Mouse (Mus musculus): ENCODE measurements around the gene Obsl1. TPM values are rescaled to one million over a fixed set of nuclear protein-coding genes. Genes with fewer than 3 reads are reported as not detected.

Gene Obsl1
- polyA plus RNA-seq, 1 experiment from 2014 or later, result 44.2 TPM

DNA sequence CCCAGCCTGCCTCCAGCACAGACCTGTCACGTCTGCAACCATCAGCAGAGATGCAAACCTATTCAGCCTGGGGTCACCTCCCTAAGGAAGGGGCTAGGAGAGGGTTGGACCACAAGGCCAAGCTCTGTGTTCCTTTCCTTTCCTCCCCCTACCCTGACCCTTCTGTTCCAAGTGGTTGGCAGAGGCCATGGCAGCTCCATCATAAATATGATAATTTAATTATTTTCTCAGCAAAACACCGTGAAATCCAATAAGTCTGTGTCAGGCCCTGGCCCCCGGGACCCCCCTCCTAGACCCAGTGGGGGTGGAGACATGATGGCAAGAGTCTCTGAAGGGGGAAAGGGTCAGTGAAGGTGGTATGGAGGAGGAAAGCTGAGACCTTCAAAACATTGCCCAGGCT lies 62.0 kb downstream of the Obsl1 start:
- WGBS, result 19% methylated on average over 3 of the region's 3 CpGs
- peak; percentile 54 for DNase-seq (ENCODE audit: low spot score)
- H3K36me3 ChIP-seq, result peaks cover 14% of the 10 kb centered on the region
- peaks cover 58% of the 10 kb centered on the region for H3K27me3 ChIP-seq (ENCODE audit: insufficient read depth, poor library complexity, severe bottlenecking)
- H3K9me3 ChIP-seq, result no peaks in the 10 kb centered on the region
- H3K4me3 ChIP-seq, result peak overlapping the region; percentile 25; the same call in 1 of the 2 replicates
- peak overlapping the region; percentile 84 for H3K27ac ChIP-seq
- H3K4me1 ChIP-seq (replicated peaks), result peaks cover 85% of the 10 kb centered on the region

DNA sequence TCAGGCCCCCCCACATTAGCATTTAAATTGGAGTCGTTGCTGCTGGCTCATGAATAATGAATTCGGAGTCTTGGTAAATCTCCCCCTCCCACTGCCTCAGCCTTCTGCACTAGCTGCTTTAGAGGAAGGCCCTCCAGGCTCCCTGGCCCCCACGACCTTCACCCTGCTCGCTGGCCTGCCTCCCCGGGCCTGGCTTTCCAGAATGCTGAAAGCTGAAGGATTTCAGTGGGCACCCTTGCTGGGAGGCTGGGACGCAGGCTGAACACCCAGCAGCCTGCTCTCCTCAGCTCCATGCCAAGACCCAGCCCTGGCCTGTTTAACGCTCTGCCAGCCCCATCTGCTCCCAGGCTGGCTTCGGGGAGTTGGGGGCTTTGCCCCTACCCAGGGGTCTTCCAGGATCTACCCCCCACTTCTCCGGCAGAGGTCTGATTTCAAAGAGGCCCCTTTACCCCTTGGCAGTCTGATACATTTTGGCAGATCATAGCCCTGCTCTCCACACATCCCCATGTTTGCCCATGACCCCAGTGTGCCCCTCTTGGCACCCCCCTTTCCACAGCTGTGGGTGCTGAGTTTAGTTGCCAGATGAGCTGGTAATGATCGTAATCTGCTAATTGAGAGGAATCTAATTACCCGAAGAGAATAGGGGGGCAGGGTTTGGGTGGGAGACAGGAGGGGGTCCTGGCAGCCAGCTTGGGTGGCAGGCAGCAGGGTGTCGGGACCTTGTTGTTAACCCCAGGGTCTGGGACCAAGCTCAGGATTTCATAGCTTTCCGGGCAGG lies 62.8 kb downstream of the Obsl1 start:
- Histone ChIP-seq H3K36me3 (peaks cover 14% of the 10 kb centered on the region), H3K9me3 (no peaks in the 10 kb centered on the region), H3K27ac (peak overlapping the region; percentile 83), H3K4me3 (peak overlapping the region; percentile 25), H3K27me3 (ENCODE audit: insufficient read depth, poor library complexity, severe bottlenecking) (peaks cover 51% of the 10 kb centered on the region), H3K4me1 (replicated peaks) (peaks cover 83% of the 10 kb centered on the region)
- DNase-seq (ENCODE audit: low spot score), result peak; percentile 45
- 25% methylated on average over 13 of the region's 13 CpGs for WGBS

DNA sequence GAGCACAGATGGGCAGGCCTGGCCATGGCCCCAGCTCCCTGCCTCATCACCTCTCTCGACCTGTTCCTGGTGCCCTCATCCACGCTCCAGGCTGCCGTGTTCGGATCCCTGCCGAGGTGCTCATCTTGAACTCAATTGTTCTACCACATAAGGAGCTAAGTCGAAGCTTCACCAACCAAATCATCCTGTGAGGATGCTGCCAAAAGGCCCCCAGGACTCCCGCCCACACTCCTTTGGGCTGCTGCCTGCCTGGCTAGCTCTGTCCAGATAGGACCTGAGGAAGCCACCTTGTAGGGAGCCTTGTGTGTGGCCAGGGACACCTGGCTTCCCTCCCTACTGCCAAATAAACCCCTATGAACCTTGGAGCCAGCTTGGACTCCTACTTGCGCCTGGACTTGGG lies 63.4 kb downstream of the Obsl1 start:
- peaks cover 77% of the 10 kb centered on the region for H3K4me1 ChIP-seq (replicated peaks)

DNA sequence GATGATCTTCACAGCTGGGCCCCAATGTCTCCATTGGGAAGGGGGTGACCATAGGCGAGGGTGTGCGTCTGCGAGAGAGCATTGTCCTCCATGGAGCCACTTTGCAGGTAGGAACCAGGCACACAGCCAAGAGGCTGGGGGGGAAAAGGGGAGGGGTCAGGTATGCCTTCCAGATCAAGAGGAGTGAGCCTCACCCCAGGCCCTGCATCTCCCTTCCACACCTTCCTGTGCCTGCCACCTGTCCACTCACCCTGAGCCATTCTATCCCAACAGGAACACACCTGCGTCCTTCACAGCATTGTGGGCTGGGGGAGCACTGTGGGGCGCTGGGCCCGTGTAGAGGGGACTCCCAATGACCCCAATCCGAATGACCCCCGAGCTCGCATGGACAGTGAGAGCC lies 64.1 kb downstream of the Obsl1 start:
- no peak overlapping the region for H3K4me3 ChIP-seq
- peak overlapping the region; percentile 83; the same call in 1 of the 2 replicates for H3K27ac ChIP-seq
- WGBS, result 83% methylated on average over 9 of the region's 9 CpGs
- H3K4me1 ChIP-seq (replicated peaks), result peaks cover 71% of the 10 kb centered on the region
- H3K36me3 ChIP-seq, result peaks cover 14% of the 10 kb centered on the region
- H3K9me3 ChIP-seq, result no peaks in the 10 kb centered on the region
- no peak for DNase-seq (ENCODE audit: low spot score)
- peaks cover 38% of the 10 kb centered on the region for H3K27me3 ChIP-seq (ENCODE audit: insufficient read depth, poor library complexity, severe bottlenecking)

More for the DNA sequence above, 63.4 kb downstream of the Obsl1 start:
- WGBS, result 33% methylated on average over 8 of the region's 8 CpGs
- no peak overlapping the region for H3K4me3 ChIP-seq
- H3K9me3 ChIP-seq, result no peaks in the 10 kb centered on the region
- H3K36me3 ChIP-seq, result peaks cover 14% of the 10 kb centered on the region
- DNase-seq (ENCODE audit: low spot score), result no peak
- H3K27me3 ChIP-seq (ENCODE audit: insufficient read depth, poor library complexity, severe bottlenecking), result peaks cover 44% of the 10 kb centered on the region
- peak overlapping the region; percentile 83 for H3K27ac ChIP-seq

DNA sequence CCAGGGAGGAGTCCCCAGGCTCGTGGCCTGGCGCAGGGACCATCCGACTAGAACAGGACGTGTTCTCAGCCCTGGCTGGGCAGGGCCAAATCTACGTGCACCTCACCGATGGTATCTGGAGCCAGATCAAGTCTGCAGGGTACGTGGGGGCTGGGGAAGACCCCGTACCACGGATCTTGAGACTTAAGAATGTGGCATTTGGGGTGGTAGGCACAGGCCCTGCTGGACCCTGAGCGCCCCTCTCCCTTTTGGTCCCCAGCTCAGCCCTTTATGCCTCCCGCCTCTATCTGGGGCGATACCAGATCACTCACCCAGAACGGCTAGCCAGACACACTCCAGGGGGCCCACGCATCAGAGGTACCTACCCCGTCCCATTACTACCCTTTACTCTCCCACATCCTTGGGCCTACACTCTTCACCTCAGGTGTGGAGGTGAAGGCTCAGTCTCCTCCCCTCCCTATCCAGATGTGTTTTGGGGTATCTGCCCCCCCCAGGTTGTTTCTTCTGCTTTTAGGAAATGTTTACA lies 64.7 kb downstream of the Obsl1 start:
- Histone ChIP-seq H3K4me3 (no peak overlapping the region), H3K27ac (peak overlapping the region; percentile 45; the same call in 1 of the 2 replicates), H3K9me3 (no peaks in the 10 kb centered on the region), H3K4me1 (replicated peaks) (peaks cover 71% of the 10 kb centered on the region), H3K27me3 (ENCODE audit: insufficient read depth, poor library complexity, severe bottlenecking) (peaks cover 32% of the 10 kb centered on the region), H3K36me3 (peaks cover 14% of the 10 kb centered on the region)
- DNase-seq (ENCODE audit: low spot score), result no peak
- 83% methylated on average over 15 of the region's 15 CpGs for WGBS

DNA sequence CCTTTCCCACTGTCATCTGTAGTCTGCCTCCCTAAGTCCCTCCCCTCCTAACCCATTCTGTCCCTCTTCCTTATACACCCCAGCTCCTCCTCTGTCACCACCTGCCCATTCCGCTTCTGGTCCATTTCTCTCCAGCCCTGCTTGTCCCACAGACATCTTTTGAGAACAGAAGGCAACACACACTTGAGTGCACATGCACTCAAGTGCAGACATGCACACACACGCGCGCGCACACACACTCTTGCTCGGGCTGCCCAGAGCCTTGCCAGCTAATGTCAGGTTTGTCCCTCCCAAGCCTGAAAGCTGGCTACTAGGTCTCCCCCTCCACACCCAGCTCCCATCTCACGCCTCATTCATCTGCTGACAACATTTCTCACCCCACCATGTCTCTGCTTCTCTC lies 65.6 kb downstream of the Obsl1 start:
- H3K27ac ChIP-seq, result peak overlapping the region; percentile 45; the same call in 1 of the 2 replicates
- no peak overlapping the region for H3K4me3 ChIP-seq
- peaks cover 14% of the 10 kb centered on the region for H3K36me3 ChIP-seq
- 90% methylated on average over 7 of the region's 7 CpGs for WGBS
- H3K9me3 ChIP-seq, result no peaks in the 10 kb centered on the region
- H3K4me1 ChIP-seq (replicated peaks), result peaks cover 70% of the 10 kb centered on the region
- H3K27me3 ChIP-seq (ENCODE audit: insufficient read depth, poor library complexity, severe bottlenecking), result peaks cover 23% of the 10 kb centered on the region; the same call in 1 of the 2 replicates
- no peak for DNase-seq (ENCODE audit: low spot score)

DNA sequence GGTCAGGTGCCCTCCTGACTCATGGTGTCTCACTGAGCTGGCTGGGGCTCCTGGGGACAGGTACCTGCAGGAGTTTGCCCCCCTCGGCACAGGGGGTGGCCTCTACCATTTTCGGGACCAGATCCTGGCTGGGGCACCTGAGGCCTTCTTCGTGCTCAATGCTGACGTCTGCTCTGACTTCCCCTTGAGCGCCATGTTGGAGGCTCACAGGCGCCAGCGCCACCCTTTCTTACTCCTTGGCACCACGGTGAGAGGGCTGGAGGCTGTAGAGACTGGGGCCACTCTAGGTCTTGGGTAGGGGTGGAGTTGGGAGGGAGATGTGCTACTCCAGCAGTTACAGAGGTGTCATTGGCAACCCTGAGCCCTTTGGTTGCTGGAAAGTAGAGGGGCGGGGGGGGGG lies 67.5 kb downstream of the Obsl1 start:
- peaks cover 56% of the 10 kb centered on the region for H3K4me1 ChIP-seq (replicated peaks)
- H3K36me3 ChIP-seq, result peaks cover 14% of the 10 kb centered on the region
- 80% methylated on average over 8 of the region's 9 CpGs for WGBS
- no peak for DNase-seq (ENCODE audit: low spot score)
- peaks cover 9% of the 10 kb centered on the region; the same call in 1 of the 2 replicates for H3K27me3 ChIP-seq (ENCODE audit: insufficient read depth, poor library complexity, severe bottlenecking)
- H3K9me3 ChIP-seq, result no peaks in the 10 kb centered on the region
- H3K4me3 ChIP-seq, result no peak overlapping the region
- H3K27ac ChIP-seq, result no peak overlapping the region

DNA sequence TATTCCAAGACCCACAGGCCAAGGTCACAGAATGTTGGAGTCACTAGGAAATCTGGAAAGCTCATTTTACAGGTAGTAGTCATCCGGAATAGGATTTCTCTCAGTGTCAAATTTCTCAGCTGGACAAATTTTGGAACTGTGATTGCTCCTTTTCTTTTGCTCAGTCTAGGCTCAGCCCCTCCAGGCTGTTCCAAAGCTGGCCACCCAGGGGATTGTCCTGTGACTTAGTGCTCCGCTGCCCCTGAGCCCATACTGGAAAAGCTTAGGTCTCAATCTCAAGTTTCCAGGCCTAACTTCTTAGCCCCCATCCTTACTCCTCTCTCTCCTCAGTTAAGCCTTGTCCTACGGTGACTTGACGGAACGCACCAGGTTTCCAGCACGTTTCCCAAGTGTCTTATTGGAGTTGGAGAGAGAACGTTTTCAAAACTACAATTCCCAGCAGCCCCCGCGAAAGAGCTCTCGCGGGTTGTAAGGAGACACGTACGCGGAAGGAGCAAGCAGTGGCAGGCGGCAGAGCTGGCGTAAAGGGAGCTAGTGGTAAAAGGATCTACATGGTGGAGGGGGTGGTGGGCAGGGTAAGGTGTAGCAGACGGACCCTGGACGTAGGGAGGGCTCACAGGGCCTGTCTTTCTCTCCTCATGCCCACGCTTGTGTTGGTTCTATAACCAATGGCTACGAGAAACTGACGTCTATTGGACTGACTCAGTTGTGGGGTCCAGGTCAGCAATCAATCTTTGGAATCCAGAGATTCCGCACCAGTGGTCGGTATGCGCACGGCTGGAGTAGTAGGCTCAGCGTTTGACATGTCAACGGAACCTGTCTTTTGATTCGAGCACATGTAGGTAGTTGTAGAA lies 70.5 kb downstream of the Obsl1 start, which contains the start of gene Gmppa:
Gene Gmppa (plus strand): TSS at position 456 of the 854 bp plus-strand sequence.
- Histone ChIP-seq H3K27me3 (ENCODE audit: insufficient read depth, poor library complexity, severe bottlenecking) (peaks cover 8% of the 10 kb centered on the region), H3K9me3 (no peaks in the 10 kb centered on the region), H3K27ac (peak within 1 kb of the TSS; percentile 87), H3K4me1 (replicated peaks) (peaks cover 35% of the 10 kb centered on the region), H3K4me3 (peak within 1 kb of the TSS; percentile 69), H3K36me3 (peaks cover 5% of the 10 kb centered on the region)
- peak; percentile 81 for DNase-seq (ENCODE audit: low spot score)
- 6% methylated on average over 28 of the region's 28 CpGs for WGBS

Other genes with a start within 250 kb of the Obsl1 start
- 3.9 and 7.9 TPM in 2 replicates for gene Ptprn, start 241.9 kb downstream of the Obsl1 start, polyA plus RNA-seq (2016; fragmentation: Nextera tagmentation; extraction: Ambion mirVana)
- gene Resp18, start 228.0 kb downstream of the Obsl1 start, polyA plus RNA-seq (2016; fragmentation: Nextera tagmentation; extraction: Ambion mirVana), result 7.5 and 22.3 TPM in 2 replicates
- gene Dnpep, start 188.5 kb downstream of the Obsl1 start, polyA plus RNA-seq (2016; fragmentation: Nextera tagmentation; extraction: Ambion mirVana), result 154 and 199 TPM in 2 replicates
- gene Des, start 146.1 kb downstream of the Obsl1 start, polyA plus RNA-seq (2016; fragmentation: Nextera tagmentation; extraction: Ambion mirVana), result 3.8 and 4.5 TPM in 2 replicates
- 19.0 and 20.2 TPM in 2 replicates for gene Speg, start 131.2 kb downstream of the Obsl1 start, polyA plus RNA-seq (2016; fragmentation: Nextera tagmentation; extraction: Ambion mirVana)
- 62.3 and 91.2 TPM in 2 replicates for gene Gmppa, start 70.5 kb downstream of the Obsl1 start, polyA plus RNA-seq (2016; fragmentation: Nextera tagmentation; extraction: Ambion mirVana)
- gene Asic4, start 56.0 kb downstream of the Obsl1 start, polyA plus RNA-seq (2016; fragmentation: Nextera tagmentation; extraction: Ambion mirVana), result 3.8 and 9.3 TPM in 2 replicates
- 25.1 and 29.8 TPM in 2 replicates for gene Chpf, start 27.1 kb downstream of the Obsl1 start, polyA plus RNA-seq (2016; fragmentation: Nextera tagmentation; extraction: Ambion mirVana)
- 8.6 and 20.4 TPM in 2 replicates for gene Tmem198, start 26.9 kb downstream of the Obsl1 start, polyA plus RNA-seq (2016; fragmentation: Nextera tagmentation; extraction: Ambion mirVana)
- 2.7 TPM in 2 replicates for gene Inha, start 625 bp upstream of the Obsl1 start, polyA plus RNA-seq (2016; fragmentation: Nextera tagmentation; extraction: Ambion mirVana)
- 29.6 and 30.0 TPM in 2 replicates for gene Stk11ip, start 15.1 kb upstream of the Obsl1 start, polyA plus RNA-seq (2016; fragmentation: Nextera tagmentation; extraction: Ambion mirVana)
- gene Slc4a3, start 39.8 kb upstream of the Obsl1 start, polyA plus RNA-seq (2016; fragmentation: Nextera tagmentation; extraction: Ambion mirVana), result 13.2 and 19.8 TPM in 2 replicates

Data from hindbrain, embryonic 10.5 days (tissue).